Mouse (Mus musculus) liver, postnatal 0 days (tissue): ENCODE measurements at regions not wholly inside any gene's neighbourhood (a gene's known extent, or its start where the extent isn't known, plus 50 kb on each side); places are given as distances from the start of the nearest gene placed in this dataset.
"Not testable (repeated sequence)": the region's sequence is repeated elsewhere in the genome, so short reads cannot be mapped to it uniquely, and the experiment has no call there.

Source experiments
- ATAC-seq: fragments of 200-750 bp; cut with Nextera tagmentation; 2 replicates; pipeline ENCODE4 v1.8.0; 2017; ENCODE audit warnings: mild to moderate bottlenecking, moderate library complexity
- DNase-seq: peaks from one replicate; pipeline ENCODE4 v3.0.0-alpha.2; 2016
- H3K27ac ChIP-seq: fragments of 300-500 bp; sonication (generic); 2 replicates; pipeline ENCODE4 v1.5.1; 2014; ENCODE audit warnings: antibody characterized with exemption, moderate library complexity, mild to moderate bottlenecking, low read depth
- H3K27me3 ChIP-seq: fragments of 300-500 bp; sonication (generic); 2 replicates; pipeline ENCODE4 v1.6.1; 2014; ENCODE audit warnings: low read length, control low read depth, mixed read lengths; ENCODE audit not compliant: insufficient read depth
- H3K36me3 ChIP-seq: fragments of 300-500 bp; sonication (generic); replicated peaks from 2 replicates; pipeline ENCODE4 v1.6.1; 2014; ENCODE audit warnings: mild to moderate bottlenecking, control low read depth, low read length, moderate library complexity, mixed read lengths; ENCODE audit not compliant: insufficient read depth
- H3K4me1 ChIP-seq: fragments of 300-500 bp; sonication (generic); 2 replicates; pipeline ENCODE4 v1.6.1; 2014; ENCODE audit warnings: antibody characterized with exemption, mild to moderate bottlenecking, control low read depth; ENCODE audit not compliant: insufficient read depth
- H3K4me2 ChIP-seq: fragments of 300-500 bp; sonication (generic); 2 replicates; pipeline ENCODE4 v1.6.1; 2014; ENCODE audit warnings: low read depth, mild to moderate bottlenecking, low read length, moderate library complexity, mixed read lengths
- H3K4me3 ChIP-seq: fragments of 300-500 bp; sonication (generic); 2 replicates; pipeline ENCODE4 v1.5.1; 2014; ENCODE audit warnings: low read depth, low read length
- H3K9ac ChIP-seq: fragments of 300-500 bp; sonication (generic); replicated peaks from 2 replicates; pipeline ENCODE4 v1.6.1; 2014; ENCODE audit warnings: mild to moderate bottlenecking, moderate library complexity
- H3K9me3 ChIP-seq: fragments of 300-500 bp; sonication (generic); 2 replicates; pipeline ENCODE4 v1.6.1; 2016; ENCODE audit warnings: mild to moderate bottlenecking, control low read depth, low read length, mixed read lengths
- CTCF ChIP-seq: sonication (generic); IDR thresholded peaks from 2 replicates; pipeline ENCODE4 v1.5.1; 2016; ENCODE audit warnings: antibody characterized with exemption, low read depth
- EP300 ChIP-seq: IDR thresholded peaks from 2 replicates; pipeline ENCODE4 v1.6.1; 2016; ENCODE audit warnings: antibody characterized with exemption, low read depth, mild to moderate bottlenecking
- WGBS: fragments of 180-500 bp; shearing (Covaris S2); extraction: QIAGEN DNeasy Blood & Tissue Kit; methylation state at CpG from one replicate; pipeline ENCODE4 v1.1.7; 2014; ENCODE audit not compliant: insufficient replicate concordance; 5-methylcytosine and 5-hydroxymethylcytosine counted together

DNA sequence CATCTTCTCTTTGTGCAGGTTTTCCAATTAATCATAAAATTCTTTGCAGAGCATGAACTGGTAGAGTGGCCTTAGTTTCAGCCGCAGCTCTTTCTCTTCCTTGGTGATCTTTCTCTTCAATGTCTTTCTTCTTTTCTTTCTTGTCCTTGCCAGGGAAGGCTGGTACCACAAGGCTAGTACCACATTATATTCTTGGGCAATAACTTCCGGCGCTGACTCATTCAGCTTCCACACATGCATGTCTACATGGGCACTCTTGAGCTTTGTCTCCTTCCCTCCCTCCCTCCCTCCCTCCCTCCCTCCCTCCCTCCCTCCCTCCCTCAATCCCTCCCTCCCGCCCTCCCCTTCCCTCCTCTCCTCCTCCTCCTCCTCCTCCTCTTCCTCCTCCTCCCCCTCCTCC, 98.1 kb upstream of the Pwp1 start:
- not testable (repeated sequence) for H3K36me3 ChIP-seq, H3K4me2 ChIP-seq, ATAC-seq, H3K27ac ChIP-seq, H3K27me3 ChIP-seq, DNase-seq, H3K9ac ChIP-seq, H3K9me3 ChIP-seq, H3K4me3 ChIP-seq, H3K4me1 ChIP-seq
- WGBS, result 78% methylated on average over 3 of the region's 4 CpGs

DNA sequence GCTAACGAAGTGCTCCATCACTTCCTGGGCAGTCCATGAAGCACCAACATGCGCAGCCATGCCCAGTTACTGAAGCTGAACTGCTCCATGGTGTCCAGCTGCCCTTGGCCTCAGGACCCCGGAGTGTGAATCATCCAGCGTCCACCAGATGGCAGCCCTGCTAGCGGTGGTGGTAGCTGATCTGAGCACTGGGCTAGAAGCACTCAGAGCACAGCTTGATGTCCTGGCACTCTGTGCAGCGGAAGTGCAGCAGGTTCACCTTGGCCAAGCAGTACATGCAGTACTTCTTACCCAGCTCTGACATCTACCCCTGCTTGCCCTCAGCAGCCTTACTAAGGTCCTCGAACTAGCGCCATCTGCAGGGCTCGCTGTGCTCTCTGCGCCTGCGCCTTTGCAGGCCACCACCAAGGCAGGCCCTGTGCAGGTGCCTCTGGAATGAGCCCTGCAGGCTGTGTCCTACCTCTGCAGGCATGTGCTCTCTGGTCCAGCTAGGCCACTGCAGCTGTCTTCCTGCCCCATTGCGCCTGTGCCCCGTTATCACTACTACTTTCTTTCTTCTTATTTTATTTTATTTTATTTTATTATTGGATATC, 97.4 kb upstream of the Pwp1 start:
- H3K9ac ChIP-seq, H3K9me3 ChIP-seq, ATAC-seq, H3K27ac ChIP-seq, H3K4me2 ChIP-seq, DNase-seq, H3K27me3 ChIP-seq, H3K36me3 ChIP-seq, H3K4me1 ChIP-seq, H3K4me3 ChIP-seq: not testable (repeated sequence)
- peak; percentile 38 for TF ChIP-seq CTCF
- WGBS, result 30% methylated on average over 10 of the region's 13 CpGs

DNA sequence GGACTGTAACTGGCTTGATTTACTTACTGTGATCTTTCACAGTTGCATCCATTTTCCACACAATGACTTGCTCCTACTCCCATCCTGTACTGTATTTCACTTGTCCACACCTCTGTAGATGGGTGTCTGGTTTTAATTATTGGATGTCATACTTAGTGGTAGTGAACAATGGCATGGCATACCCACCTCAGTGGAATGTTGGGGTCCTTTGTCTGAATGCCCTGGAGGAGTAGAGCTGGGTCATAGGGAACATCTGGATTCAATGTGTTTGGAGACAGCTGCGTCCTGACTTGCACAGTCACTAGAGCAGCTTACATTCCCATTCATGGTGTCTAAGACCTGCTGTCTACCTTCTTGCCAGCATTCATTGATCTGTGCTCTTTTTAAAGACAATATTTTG, 91.5 kb upstream of the Pwp1 start:
- H3K27me3 ChIP-seq, result no peaks in the 10 kb centered on the region
- no peaks in the 10 kb centered on the region for H3K9me3 ChIP-seq
- no peaks in the 10 kb centered on the region for H3K36me3 ChIP-seq
- no peak overlapping the region for H3K4me2 ChIP-seq
- 85% methylated on average over 1 of the region's 1 CpGs for WGBS
- TF ChIP-seq EP300, result no peak
- no peak for TF ChIP-seq CTCF
- DNase-seq (no peak), ATAC-seq (no peak)
- no peak overlapping the region for H3K27ac ChIP-seq
- H3K9ac ChIP-seq, result no peak overlapping the region
- no peaks in the 10 kb centered on the region for H3K4me1 ChIP-seq
- H3K4me3 ChIP-seq, result no peak overlapping the region

DNA sequence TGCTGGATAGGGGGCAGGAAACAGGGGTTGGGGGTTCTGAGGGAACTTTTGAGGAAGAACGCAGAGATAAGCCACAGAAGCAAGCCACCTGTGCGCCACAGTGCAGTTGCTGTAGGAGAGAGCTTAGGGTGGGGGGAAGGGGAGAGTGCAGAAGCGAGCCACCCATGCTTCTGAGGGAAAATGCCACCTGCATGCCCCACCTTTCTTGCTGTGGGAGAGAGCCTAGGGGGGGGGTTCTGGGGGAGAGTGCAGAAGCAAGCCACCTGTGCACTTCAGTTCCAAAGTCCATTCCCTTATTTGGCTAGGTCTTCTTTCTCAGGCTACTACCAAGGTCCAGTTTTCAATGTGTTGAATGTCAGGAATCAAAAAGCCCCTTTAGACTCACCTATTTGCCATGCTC, 90.3 kb upstream of the Pwp1 start:
- ATAC-seq (no peak), DNase-seq (no peak)
- Histone ChIP-seq H3K27ac (no peak overlapping the region), H3K4me1 (no peaks in the 10 kb centered on the region), H3K9ac (no peak overlapping the region), H3K36me3 (no peaks in the 10 kb centered on the region), H3K27me3 (no peaks in the 10 kb centered on the region), H3K4me2 (no peak overlapping the region), H3K9me3 (no peaks in the 10 kb centered on the region), H3K4me3 (no peak overlapping the region)
- TF ChIP-seq CTCF, result no peak
- no peak for TF ChIP-seq EP300
- 36% methylated on average over 3 of the region's 3 CpGs for WGBS

DNA sequence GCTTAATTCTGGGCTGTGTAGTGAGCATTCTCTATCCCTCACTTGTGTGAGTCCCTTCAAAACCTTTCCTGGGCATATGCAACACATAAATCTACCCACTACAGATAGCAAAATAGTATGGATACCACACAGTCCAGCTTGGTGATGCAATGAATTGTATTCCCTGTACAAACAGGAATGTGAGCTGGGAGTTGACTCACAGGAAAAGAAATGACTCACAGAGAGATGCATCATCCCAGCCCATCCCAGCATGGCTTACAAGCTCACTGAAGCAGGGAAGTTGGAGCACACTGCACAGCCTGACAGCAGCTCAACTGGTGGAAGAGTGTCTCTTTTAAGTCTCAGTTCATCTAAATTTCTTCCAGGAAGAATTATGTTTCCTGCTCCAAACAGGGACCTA, 89.7 kb upstream of the Pwp1 start:
- not testable (repeated sequence) for DNase-seq, H3K9me3 ChIP-seq, H3K9ac ChIP-seq, H3K27ac ChIP-seq, H3K27me3 ChIP-seq, H3K4me2 ChIP-seq, ATAC-seq, H3K4me1 ChIP-seq, H3K4me3 ChIP-seq, H3K36me3 ChIP-seq

DNA sequence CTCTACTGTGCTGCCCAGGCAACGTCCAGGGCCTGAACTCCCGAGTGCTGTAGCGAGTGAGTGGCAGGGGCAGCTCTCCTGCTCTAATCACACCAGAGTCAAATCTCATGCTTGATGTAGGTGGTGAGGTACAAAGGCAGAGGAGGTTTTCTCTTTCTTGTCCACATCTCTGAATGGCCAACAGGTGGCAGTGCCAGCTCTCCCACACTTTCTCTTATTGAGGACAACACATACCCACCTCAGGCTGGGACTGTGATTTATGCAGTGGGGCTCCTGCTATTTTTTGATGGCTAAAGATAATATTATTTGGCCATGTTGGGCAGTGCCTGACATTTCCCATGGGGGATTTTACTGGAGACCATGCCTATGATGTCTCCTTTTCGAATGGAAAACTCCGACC, 87.3 kb upstream of the Pwp1 start:
- 74% methylated on average over 5 of the region's 5 CpGs for WGBS
- DNase-seq (no peak), ATAC-seq (no peak)
- Histone ChIP-seq H3K4me2 (no peak overlapping the region), H3K9ac (no peak overlapping the region), H3K36me3 (no peaks in the 10 kb centered on the region), H3K9me3 (no peaks in the 10 kb centered on the region), H3K27ac (no peak overlapping the region), H3K27me3 (no peaks in the 10 kb centered on the region), H3K4me1 (no peaks in the 10 kb centered on the region), H3K4me3 (no peak overlapping the region)
- TF ChIP-seq EP300 (no peak), CTCF (peak; percentile 34)

DNA sequence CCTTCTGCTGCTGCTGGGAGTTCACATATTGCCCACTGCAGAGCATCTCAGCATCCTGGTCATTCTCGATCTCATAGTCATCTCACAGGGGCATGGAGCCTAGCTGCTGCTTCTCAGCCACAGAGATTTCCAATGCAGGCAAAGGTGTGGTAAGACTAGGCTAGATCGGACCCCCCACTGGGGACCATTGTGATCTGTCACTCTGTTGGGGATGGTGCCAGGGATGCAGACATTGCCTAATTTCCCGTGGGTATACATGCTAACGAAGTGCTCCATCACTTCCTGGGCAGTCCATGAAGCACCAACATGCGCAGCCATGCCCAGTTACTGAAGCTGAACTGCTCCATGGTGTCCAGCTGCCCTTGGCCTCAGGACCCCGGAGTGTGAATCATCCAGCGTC, 83.9 kb upstream of the Pwp1 start:
- not testable (repeated sequence) for H3K4me1 ChIP-seq, H3K27ac ChIP-seq, H3K4me2 ChIP-seq, ATAC-seq, H3K9me3 ChIP-seq, H3K4me3 ChIP-seq, H3K36me3 ChIP-seq, DNase-seq, H3K27me3 ChIP-seq, H3K9ac ChIP-seq
- 51% methylated on average over 6 of the region's 7 CpGs for WGBS
